Mouse (Mus musculus): ENCODE data around the gene Pygl. TPM values are rescaled to one million over a fixed set of nuclear protein-coding genes. Genes with fewer than 3 reads are reported as not detected.

Gene Pygl
- polyA plus RNA-seq (2014; fragmentation: Nextera tagmentation; extraction: Ambion mirVana): 34.7 and 42.3 TPM in 2 replicates

DNA sequence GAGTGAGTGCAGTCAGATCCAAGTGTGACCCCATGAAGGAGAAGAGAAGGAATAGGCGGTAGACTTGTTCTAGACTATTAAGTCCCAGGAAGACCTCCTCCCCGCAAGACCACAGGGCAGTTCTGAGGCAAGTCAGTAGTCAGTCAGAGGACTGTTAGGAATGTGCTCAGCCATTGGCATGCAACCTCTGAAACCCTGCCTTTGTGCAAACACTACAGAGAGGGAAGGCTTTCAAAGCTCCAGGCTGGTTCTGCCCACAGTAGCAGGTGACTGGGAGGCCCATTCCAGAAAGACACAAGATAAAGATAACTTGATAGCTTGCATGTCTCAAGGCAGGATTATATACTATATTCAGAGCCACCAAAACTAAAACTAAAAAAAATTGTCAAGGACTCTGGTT is at the start of gene Pygl:
Pygl (minus strand) TSS at position 195 of the 400 bp plus-strand sequence.
- Histone ChIP-seq H3K4me3 (ENCODE audit: low read depth, low read length) (no peak within 1 kb of the TSS), H3K9me3 (replicated peaks; ENCODE audit: control insufficient read depth, low read length) (no peaks in the 10 kb centered on the region), H3K27me3 (ENCODE audit: control insufficient read depth, insufficient read depth, low read length) (no peaks in the 10 kb centered on the region), H3K27ac (ENCODE audit: low read depth, low read length) (peak within 1 kb of the TSS; percentile 22; the same call in 1 of the 2 replicates), H3K4me1 (ENCODE audit: control insufficient read depth, insufficient read depth, low read length) (peaks cover 16% of the 10 kb centered on the region), H3K9ac (ENCODE audit: low read depth, low read length) (no peak within 1 kb of the TSS), H3K36me3 (ENCODE audit: control insufficient read depth, insufficient read depth, low read length) (no peaks in the 10 kb centered on the region), H3K4me2 (no peak within 1 kb of the TSS)
- 72% methylated on average over 2 of the region's 2 CpGs for WGBS (ENCODE audit: insufficient replicate concordance)
- no peak for ATAC-seq (replicated peaks; ENCODE audit: insufficient number of reproducible peaks, low FRiP score, low TSS enrichment)

DNA sequence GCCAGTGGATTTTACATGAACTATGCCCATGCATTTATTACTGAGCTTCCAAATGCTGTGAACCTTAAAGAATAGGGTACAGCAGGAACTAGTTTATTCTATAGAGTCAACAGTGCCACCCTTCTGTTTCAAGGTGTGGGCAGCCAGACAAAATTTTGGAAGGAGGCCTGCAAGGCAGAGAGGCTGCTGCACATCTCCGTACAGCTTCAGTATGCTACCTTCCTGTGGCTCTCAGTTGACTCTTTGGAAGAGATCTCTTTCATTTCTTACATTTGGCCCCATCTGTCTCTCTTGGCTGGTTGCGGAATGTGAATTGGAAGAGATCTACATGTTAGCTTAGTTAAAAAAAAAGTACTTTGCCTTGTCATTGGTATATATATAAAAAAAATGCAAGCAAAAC is 49.6 kb upstream of the Pygl start:
- Histone ChIP-seq H3K27me3 (ENCODE audit: control insufficient read depth, insufficient read depth, low read length) (no peaks in the 10 kb centered on the region), H3K4me3 (ENCODE audit: low read depth, low read length) (no peak overlapping the region), H3K4me1 (ENCODE audit: control insufficient read depth, insufficient read depth, low read length) (0 out of 2 replicates have a peak, but pooled peaks cover 2% of the 10 kb centered on the region), H3K9me3 (replicated peaks; ENCODE audit: control insufficient read depth, low read length) (no peaks in the 10 kb centered on the region), H3K9ac (ENCODE audit: low read depth, low read length) (no peak overlapping the region), H3K27ac (ENCODE audit: low read depth, low read length) (no peak overlapping the region), H3K4me2 (no peak overlapping the region), H3K36me3 (ENCODE audit: control insufficient read depth, insufficient read depth, low read length) (no peaks in the 10 kb centered on the region)
- ATAC-seq (replicated peaks; ENCODE audit: insufficient number of reproducible peaks, low FRiP score, low TSS enrichment): no peak
- 89% methylated on average over 2 of the region's 2 CpGs for WGBS (ENCODE audit: insufficient replicate concordance)

DNA sequence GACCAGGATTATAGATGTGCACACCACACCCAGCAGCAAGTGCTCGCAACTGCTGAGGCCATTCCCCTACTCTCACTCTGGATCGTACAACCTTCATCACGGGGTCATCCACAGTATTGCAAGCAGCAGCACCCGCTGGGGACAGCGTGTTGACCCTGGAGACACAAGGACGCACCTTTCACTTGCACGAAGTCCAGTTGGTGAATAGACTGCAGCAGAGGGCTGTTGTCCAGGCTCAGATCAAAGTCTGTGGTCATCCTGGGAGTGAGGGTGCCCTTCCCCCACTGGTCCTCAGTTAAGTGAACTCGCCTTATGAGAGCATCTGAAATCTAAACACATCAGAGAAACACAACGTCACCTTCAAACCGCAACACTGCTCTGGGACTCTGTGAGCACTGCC is 49.1 kb upstream of the Pygl start:
- no peak for ATAC-seq (replicated peaks; ENCODE audit: insufficient number of reproducible peaks, low FRiP score, low TSS enrichment)
- no peak overlapping the region for H3K9ac ChIP-seq (ENCODE audit: low read depth, low read length)
- H3K27ac ChIP-seq (ENCODE audit: low read depth, low read length): no peak overlapping the region
- H3K4me2 ChIP-seq: no peak overlapping the region
- H3K4me3 ChIP-seq (ENCODE audit: low read depth, low read length): no peak overlapping the region
- no peaks in the 10 kb centered on the region for H3K27me3 ChIP-seq (ENCODE audit: control insufficient read depth, insufficient read depth, low read length)
- H3K4me1 ChIP-seq (ENCODE audit: control insufficient read depth, insufficient read depth, low read length): 0 out of 2 replicates have a peak, but pooled peaks cover 3% of the 10 kb centered on the region
- H3K36me3 ChIP-seq (ENCODE audit: control insufficient read depth, insufficient read depth, low read length): no peaks in the 10 kb centered on the region
- 81% methylated on average over 10 of the region's 10 CpGs for WGBS (ENCODE audit: insufficient replicate concordance)
- no peaks in the 10 kb centered on the region for H3K9me3 ChIP-seq (replicated peaks; ENCODE audit: control insufficient read depth, low read length)

DNA sequence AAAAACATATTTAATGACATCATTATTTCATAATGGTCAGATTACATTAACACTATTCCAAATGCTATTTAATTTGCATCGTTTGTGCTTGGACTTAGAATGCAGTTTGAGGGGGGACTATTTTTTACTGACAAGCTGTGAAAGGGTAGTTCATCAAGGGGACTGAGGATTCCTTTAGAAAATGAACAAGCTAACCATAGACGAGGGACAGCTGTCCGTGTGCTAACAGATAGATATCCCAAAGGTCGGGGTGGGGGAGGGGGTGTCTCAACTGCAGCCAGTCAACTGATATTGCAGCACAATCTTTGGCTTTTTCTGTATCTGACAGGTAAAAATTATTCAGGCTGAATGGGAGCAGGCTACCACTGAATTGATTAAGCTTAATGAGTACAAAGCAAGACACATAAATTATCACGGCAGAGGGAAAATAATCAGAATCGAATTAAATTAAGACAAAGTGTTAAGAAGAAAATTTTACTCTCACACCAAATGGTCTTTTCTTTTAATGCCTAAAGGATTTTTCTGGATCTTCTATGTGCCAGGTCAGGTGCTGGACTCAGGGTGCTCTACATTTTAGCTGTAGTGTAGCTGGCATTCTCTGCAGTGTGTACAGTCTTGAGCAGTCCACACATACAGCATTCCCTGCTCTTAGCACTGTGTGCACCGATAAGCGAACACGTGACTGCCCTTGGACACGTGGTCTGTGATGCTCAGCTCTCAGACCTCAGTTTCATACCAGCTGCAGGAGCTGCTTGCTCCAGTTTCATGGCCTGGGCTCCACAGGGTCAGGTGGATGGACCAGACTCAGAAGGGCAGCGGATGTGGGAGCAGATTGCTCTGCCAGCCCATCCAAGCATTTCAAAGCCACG is 46.0 kb upstream of the Pygl start:
- Histone ChIP-seq H3K4me2 (no peak overlapping the region), H3K4me3 (ENCODE audit: low read depth, low read length) (no peak overlapping the region), H3K27ac (ENCODE audit: low read depth, low read length) (no peak overlapping the region), H3K36me3 (ENCODE audit: control insufficient read depth, insufficient read depth, low read length) (no peaks in the 10 kb centered on the region), H3K4me1 (ENCODE audit: control insufficient read depth, insufficient read depth, low read length) (0 out of 2 replicates have a peak, but pooled peaks cover 3% of the 10 kb centered on the region), H3K27me3 (ENCODE audit: control insufficient read depth, insufficient read depth, low read length) (no peaks in the 10 kb centered on the region), H3K9ac (ENCODE audit: low read depth, low read length) (no peak overlapping the region), H3K9me3 (replicated peaks; ENCODE audit: control insufficient read depth, low read length) (no peaks in the 10 kb centered on the region)
- WGBS (ENCODE audit: insufficient replicate concordance): 67% methylated on average over 12 of the region's 12 CpGs
- no peak for ATAC-seq (replicated peaks; ENCODE audit: insufficient number of reproducible peaks, low FRiP score, low TSS enrichment)

DNA sequence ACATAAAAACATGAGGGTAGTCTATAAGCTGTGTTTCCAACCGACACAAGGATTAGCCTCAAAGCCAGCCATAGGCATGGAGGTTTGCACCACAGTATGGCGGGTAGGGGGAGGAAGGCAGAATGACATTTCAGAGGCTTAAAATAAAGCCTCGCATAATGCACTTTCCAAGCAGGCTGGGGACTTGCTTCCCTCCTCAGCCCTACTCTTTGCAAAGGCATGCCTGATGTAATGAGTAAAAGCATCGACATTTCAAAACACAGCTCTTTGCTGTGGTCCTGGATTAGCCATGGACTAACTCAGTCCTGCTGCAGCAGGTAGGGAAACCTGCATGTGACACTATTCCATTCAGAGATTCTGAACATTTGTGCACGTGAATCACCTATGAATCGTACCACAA is 38.4 kb upstream of the Pygl start:
- Histone ChIP-seq H3K36me3 (ENCODE audit: control insufficient read depth, insufficient read depth, low read length) (no peaks in the 10 kb centered on the region), H3K27ac (ENCODE audit: low read depth, low read length) (no peak overlapping the region), H3K9me3 (replicated peaks; ENCODE audit: control insufficient read depth, low read length) (no peaks in the 10 kb centered on the region), H3K4me3 (ENCODE audit: low read depth, low read length) (no peak overlapping the region), H3K9ac (ENCODE audit: low read depth, low read length) (no peak overlapping the region), H3K27me3 (ENCODE audit: control insufficient read depth, insufficient read depth, low read length) (no peaks in the 10 kb centered on the region), H3K4me1 (ENCODE audit: control insufficient read depth, insufficient read depth, low read length) (peaks cover 14% of the 10 kb centered on the region; the same call in 1 of the 2 replicates), H3K4me2 (no peak overlapping the region)
- no peak for ATAC-seq (replicated peaks; ENCODE audit: insufficient number of reproducible peaks, low FRiP score, low TSS enrichment)
- 75% methylated on average over 6 of the region's 6 CpGs for WGBS (ENCODE audit: insufficient replicate concordance)

DNA sequence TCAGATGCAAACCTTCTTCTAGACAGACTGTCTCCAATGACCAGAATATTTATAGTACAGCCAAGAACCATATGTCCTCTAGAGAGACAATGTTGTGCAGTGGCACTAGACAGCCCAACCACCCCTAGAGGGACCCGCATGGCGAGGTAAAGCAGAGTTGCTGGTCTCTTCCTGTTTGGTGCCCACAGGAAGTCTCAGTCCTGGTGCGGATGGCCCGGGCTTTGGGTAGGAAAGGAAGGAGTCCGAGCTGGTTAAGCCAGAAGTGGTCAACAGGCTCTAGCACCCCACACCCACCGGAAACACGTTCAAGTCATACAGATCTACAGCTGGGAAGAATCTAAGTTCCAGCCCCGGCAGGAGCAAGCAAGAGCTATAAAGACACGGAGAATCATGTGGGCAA is 36.0 kb upstream of the Pygl start:
- no peaks in the 10 kb centered on the region for H3K27me3 ChIP-seq (ENCODE audit: control insufficient read depth, insufficient read depth, low read length)
- peak overlapping the region; percentile 87; the same call in 1 of the 2 replicates for H3K27ac ChIP-seq (ENCODE audit: low read depth, low read length)
- no peak for ATAC-seq (replicated peaks; ENCODE audit: insufficient number of reproducible peaks, low FRiP score, low TSS enrichment)

DNA sequence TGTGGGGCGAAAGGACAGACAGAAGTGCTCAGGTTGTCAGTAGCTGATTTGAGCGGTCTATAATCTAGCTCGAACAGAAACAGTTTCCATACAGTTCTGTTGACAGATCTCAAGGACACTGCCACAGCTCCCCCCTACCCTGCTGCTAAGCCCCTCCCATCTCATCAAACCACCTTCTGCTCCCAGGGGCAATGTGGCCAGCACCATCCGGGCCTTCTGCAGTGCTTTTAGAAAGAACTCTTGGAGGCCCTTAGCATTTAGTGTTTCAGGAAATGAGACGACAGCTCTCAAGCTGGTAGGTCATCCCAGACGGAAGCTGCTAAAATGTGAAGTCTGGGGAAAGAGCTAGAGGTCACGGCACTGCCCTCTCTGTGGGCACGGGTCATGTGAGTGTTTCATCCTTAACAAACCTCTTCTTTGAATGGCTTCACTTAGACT is 35.2 kb upstream of the Pygl start:
- no peaks in the 10 kb centered on the region for H3K9me3 ChIP-seq (replicated peaks; ENCODE audit: control insufficient read depth, low read length)
- 17% methylated on average over 8 of the region's 8 CpGs for WGBS (ENCODE audit: insufficient replicate concordance)

More for the DNA sequence above, 36.0 kb upstream of the Pygl start:
- Histone ChIP-seq H3K4me2 (no peak overlapping the region), H3K36me3 (ENCODE audit: control insufficient read depth, insufficient read depth, low read length) (no peaks in the 10 kb centered on the region), H3K4me3 (ENCODE audit: low read depth, low read length) (no peak overlapping the region), H3K4me1 (ENCODE audit: control insufficient read depth, insufficient read depth, low read length) (peaks cover 14% of the 10 kb centered on the region; the same call in 1 of the 2 replicates), H3K9me3 (replicated peaks; ENCODE audit: control insufficient read depth, low read length) (no peaks in the 10 kb centered on the region), H3K9ac (ENCODE audit: low read depth, low read length) (no peak overlapping the region)
- 82% methylated on average over 9 of the region's 9 CpGs for WGBS (ENCODE audit: insufficient replicate concordance)

DNA sequence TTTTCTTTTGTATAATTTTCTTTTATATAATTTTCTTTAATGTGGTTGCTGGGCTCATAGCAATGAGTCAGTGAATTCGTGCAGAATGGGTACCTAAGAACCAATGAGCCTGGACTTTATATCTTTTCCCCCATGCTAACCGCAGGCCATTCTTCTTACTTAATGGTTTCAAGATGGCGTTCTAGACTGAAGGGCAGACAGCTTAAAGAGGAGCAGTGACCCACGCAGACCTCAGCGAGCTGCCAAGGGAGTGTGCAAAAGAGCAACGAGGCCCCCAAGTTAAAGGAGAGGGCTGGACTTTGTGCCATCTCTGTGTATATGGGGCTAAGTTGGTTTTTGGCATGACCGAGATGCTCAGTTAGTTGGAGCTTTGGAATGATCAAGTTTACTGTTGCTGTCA is 32.4 kb upstream of the Pygl start:
- 73% methylated on average over 7 of the region's 7 CpGs for WGBS (ENCODE audit: insufficient replicate concordance)
- no peaks in the 10 kb centered on the region for H3K9me3 ChIP-seq (replicated peaks; ENCODE audit: control insufficient read depth, low read length)

More for the DNA sequence above, 35.2 kb upstream of the Pygl start:
- Histone ChIP-seq H3K4me3 (ENCODE audit: low read depth, low read length) (no peak overlapping the region), H3K27me3 (ENCODE audit: control insufficient read depth, insufficient read depth, low read length) (no peaks in the 10 kb centered on the region), H3K4me1 (ENCODE audit: control insufficient read depth, insufficient read depth, low read length) (peaks cover 14% of the 10 kb centered on the region; the same call in 1 of the 2 replicates), H3K9ac (ENCODE audit: low read depth, low read length) (no peak overlapping the region), H3K4me2 (peak overlapping the region; percentile 38), H3K27ac (ENCODE audit: low read depth, low read length) (peak overlapping the region; percentile 87), H3K36me3 (ENCODE audit: control insufficient read depth, insufficient read depth, low read length) (no peaks in the 10 kb centered on the region)
- ATAC-seq (replicated peaks; ENCODE audit: insufficient number of reproducible peaks, low FRiP score, low TSS enrichment): peak; percentile 55; the same call in 1 of the 2 replicates

More for the DNA sequence above, 32.4 kb upstream of the Pygl start:
- no peak overlapping the region for H3K9ac ChIP-seq (ENCODE audit: low read depth, low read length)
- H3K36me3 ChIP-seq (ENCODE audit: control insufficient read depth, insufficient read depth, low read length): no peaks in the 10 kb centered on the region
- H3K27me3 ChIP-seq (ENCODE audit: control insufficient read depth, insufficient read depth, low read length): no peaks in the 10 kb centered on the region
- H3K4me1 ChIP-seq (ENCODE audit: control insufficient read depth, insufficient read depth, low read length): peaks cover 14% of the 10 kb centered on the region; the same call in 1 of the 2 replicates
- no peak overlapping the region for H3K27ac ChIP-seq (ENCODE audit: low read depth, low read length)
- H3K4me3 ChIP-seq (ENCODE audit: low read depth, low read length): no peak overlapping the region
- no peak for ATAC-seq (replicated peaks; ENCODE audit: insufficient number of reproducible peaks, low FRiP score, low TSS enrichment)
- no peak overlapping the region for H3K4me2 ChIP-seq
